Mouse (Mus musculus) splenic B cell, adult 2 months (primary cell): ENCODE data around the gene Nfia.

ENCODE experiments used
- DNase-seq: peaks from one replicate; pipeline ENCODE4 v3.0.0-alpha.2; 2011; ENCODE audit warnings: low read depth, low spot score
- H3K27me3 ChIP-seq: 2 replicates; pipeline ENCODE4 v1.6.1; 2012; ENCODE audit warnings: mild to moderate bottlenecking, low read length, moderate library complexity, mixed read lengths; ENCODE audit not compliant: control insufficient read depth, poor library complexity, insufficient read depth, severe bottlenecking
- H3K36me3 ChIP-seq: 2 replicates; pipeline ENCODE4 v1.6.1; 2012; ENCODE audit warnings: mild to moderate bottlenecking, low read length, moderate library complexity, mixed read lengths; ENCODE audit not compliant: control insufficient read depth, poor library complexity, insufficient read depth, severe bottlenecking

The Nfia gene

DNA sequence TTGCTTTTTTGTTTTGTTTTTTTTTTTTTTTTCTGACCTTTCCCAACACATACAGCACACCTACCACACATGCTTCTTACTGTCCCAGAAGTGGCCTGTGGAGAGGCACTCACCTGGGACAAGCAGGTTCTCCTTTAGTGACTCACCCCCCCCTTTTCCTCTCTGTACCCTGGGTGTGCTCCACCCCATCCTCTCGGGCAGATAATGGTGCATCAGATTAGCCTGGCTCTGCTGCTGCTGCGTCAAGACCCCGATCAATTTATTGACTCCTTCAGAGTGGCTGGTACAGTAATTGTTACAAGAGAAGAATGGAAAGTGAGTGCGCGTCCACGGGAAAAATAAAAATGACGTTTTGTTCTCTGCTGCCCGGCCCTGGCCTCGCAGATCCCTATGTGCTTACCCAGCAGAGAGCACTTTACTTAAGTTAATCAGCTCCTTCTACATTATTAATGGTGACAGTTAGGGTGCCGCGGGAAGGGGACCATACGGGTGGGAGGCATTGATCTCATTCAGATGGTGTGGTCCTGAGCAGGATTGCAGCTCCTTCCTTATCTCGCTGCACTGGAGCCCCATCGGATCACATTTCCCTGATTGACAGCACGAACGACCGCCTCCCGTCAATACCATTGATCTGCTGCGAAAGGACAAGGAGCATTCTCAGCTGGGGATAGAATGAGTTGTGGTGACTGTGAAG lies 321.7 kb downstream of the Nfia start:
- no peaks in the 10 kb centered on the region for H3K27me3 ChIP-seq
- no peaks in the 10 kb centered on the region for H3K36me3 ChIP-seq
- DNase-seq, result no peak

DNA sequence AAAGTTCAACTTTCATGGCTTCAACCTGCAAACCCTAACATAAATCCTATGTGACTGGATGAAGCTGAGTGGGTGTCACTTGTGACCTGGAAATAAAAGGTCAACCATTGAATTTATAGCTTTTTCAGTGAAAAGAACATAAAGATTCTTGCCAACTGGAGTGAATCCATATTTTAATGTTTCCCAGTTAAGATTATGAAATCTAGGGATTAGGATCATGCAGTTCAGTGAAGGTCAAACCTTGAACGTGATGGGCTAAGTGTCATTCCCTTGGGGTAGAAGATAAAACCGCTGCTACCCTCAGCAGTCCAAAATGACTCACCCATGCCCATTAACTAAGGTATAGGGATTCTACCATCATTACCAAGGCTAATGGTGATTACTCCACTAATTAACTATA lies 322.5 kb downstream of the Nfia start:
- no peak for DNase-seq
- Histone ChIP-seq H3K27me3 (no peaks in the 10 kb centered on the region), H3K36me3 (no peaks in the 10 kb centered on the region)

DNA sequence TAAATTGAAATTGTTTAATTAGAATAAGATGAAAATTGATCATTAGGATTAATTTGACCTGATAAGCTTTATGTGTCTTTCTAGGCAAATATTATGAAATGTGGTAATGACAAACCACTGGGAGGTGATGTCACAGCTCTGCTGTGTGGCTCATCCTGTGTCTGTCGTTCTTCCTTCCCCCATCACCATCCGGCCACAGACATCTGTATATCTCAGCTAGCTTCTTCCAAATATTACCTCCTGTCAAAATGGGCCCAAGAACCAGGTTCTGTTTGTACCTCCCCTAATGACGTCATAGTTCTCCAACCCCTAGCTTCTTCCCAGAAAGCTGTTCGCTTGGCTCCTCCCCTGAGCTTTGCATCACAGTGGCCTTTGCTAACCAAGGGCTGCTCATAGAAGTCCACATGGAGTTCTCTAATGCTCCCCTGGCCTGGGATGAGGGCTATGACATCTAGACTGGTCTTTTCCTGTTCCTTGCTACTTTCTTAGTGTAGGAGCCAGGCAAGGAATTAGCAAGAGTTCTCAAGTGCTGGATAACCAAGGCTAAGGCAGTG lies 324.6 kb downstream of the Nfia start:
- no peaks in the 10 kb centered on the region for H3K27me3 ChIP-seq
- no peak for DNase-seq
- no peaks in the 10 kb centered on the region for H3K36me3 ChIP-seq

DNA sequence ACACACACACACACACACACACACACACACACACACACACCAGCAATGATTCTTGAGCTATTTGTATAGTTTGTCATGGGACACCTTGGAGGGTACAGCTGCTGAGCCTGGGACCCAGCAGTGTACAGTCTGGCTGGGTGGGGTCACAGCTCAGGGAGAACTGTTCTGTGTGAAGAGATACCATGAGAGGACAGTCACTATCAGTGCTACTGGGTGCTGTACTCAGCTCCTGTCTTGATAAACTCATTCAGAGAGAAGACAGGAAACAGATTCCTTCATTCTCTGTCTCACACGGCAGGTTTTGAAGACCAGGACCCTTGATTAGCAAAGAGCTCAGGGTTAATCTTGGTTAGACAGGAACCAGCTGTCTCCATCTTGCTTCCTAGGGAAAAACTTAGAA lies 326.1 kb downstream of the Nfia start:
- no peak for DNase-seq
- H3K36me3 ChIP-seq, result no peaks in the 10 kb centered on the region
- no peaks in the 10 kb centered on the region for H3K27me3 ChIP-seq

DNA sequence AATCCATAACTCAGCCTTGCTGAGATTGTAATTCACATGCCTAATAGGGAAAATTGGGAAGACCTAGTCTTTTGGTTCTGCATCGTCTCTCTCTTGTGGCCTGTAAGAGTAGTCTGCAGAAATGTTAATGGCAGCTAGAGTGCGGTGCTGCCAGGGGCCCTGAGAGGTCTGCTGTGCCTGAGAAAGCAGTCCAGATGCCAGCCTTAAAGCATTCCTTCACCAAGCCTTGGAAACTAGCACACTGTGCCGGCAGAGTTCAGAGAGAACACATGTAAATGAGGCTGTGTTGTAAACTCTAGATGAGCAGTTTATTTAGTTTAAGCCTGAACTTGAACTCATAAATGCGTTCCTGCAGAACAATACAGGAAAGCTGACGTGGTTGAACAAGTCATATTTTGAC lies 326.9 kb downstream of the Nfia start:
- Histone ChIP-seq H3K36me3 (no peaks in the 10 kb centered on the region), H3K27me3 (no peaks in the 10 kb centered on the region)
- DNase-seq, result no peak

DNA sequence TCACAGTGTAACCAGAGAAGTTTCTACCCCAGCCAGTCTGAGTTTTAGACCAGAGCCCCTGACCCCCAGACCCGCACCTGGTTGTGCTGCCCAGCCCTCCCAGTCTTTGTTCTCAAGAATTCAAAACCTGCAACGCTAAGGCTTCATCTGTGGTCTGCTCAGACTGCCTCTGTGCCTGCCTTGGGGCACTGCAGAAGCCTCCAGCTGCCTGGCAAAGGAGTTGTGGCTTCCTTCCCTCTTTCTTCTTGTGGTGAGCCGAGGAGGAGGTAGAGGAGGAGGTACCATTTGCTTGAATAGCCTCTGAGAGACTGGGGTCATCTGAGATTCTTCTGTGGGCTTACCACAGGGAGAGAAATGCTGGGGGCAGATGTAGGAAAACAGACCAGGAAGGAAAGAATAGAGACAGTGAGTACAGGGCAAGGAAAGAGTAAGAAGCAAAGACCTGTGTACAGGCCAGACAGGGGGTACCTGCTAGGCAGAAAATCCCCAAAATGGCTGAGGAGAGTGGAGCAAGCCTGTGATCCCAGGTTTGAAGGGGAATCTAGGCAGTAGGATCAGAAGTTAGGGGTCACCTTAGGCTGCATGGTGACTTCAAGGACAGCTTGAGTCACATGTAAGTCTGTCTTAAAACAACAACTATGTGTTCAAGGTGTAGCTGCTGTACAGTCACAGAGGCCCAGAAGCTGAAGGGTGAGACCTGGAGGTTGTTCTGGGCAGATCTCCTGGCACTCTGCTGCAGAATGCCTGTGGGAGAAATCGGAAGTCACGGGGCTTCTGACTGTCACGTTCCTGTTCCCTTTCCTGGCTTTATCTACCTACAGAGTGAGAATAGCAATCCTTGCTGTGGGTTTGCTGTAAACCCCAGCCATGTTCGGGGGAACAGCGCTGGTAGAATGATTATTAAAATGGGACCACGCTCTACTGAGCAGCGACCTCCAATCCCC lies 328.9 kb downstream of the Nfia start:
- Histone ChIP-seq H3K27me3 (no peaks in the 10 kb centered on the region), H3K36me3 (no peaks in the 10 kb centered on the region)
- no peak for DNase-seq

DNA sequence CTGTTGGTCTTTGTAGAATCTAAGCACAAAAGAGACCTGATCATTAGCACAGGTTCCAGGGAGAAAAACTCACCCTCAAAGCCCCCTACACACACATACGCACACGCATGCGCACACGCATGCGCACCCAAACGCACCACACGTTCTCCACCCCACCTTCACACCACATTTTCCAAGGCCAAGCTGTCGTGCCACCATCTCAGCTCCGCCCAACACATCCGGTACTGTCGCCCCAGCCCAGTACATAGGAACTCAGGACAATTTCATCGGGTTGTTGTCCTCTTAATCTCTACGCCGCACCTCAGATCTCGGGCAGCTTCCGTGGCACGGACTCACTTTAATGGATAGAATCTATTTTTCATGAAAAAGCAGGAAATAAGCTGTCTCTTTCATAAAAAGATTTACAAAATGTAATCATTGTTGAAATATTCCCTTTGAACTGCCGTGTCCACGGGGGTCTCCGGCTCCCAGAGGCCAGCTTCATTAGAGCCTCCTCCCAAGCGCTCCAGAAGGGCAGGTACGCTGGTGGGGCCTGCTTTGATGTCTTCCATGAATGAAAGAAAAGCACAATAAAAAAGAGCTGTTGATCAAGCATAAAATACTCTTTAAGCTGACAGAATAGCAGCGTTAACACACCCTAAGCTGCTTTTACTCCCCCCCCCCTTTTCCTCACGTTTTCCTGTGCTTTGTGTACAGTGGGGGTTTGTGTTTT lies 330.2 kb downstream of the Nfia start:
- Histone ChIP-seq H3K36me3 (no peaks in the 10 kb centered on the region), H3K27me3 (no peaks in the 10 kb centered on the region)
- no peak for DNase-seq

DNA sequence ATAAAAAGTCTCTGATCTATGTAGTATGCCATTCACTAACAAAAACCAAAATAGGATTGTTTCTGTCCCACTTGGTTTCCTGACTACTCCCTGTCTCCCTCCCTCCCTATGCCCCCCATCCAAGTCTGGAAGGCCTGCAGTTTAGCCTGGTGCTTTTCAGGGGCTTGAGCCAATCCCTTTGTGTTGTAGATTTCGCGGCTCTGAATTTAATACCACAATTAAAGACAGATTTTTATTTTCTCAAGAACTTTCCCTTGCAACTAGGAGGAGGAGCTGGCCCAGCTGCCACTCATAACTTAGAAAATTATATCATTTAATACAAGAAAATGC lies 330.8 kb downstream of the Nfia start:
- Histone ChIP-seq H3K27me3 (no peaks in the 10 kb centered on the region), H3K36me3 (no peaks in the 10 kb centered on the region)
- DNase-seq, result no peak

DNA sequence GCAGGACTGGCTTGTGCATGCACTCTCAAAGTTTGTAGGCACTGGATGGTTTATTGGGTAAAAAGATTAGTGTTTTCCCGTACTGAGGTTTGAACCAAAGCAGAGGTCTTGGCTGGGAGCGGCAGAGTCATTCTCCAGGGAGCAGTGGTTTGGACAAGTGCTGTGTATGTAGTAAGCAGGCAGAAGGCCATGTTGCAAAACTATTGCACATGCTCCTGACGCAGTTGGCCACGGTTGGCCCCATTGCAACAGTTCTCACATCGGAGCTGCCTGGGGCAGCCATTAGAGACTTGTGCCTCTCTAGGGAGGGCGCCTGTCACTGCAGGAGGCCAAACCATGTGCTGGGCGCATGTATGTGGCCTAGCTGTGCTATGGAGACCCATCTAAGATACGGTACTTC lies 331.6 kb downstream of the Nfia start:
- Histone ChIP-seq H3K27me3 (no peaks in the 10 kb centered on the region), H3K36me3 (no peaks in the 10 kb centered on the region)
- DNase-seq, result no peak

DNA sequence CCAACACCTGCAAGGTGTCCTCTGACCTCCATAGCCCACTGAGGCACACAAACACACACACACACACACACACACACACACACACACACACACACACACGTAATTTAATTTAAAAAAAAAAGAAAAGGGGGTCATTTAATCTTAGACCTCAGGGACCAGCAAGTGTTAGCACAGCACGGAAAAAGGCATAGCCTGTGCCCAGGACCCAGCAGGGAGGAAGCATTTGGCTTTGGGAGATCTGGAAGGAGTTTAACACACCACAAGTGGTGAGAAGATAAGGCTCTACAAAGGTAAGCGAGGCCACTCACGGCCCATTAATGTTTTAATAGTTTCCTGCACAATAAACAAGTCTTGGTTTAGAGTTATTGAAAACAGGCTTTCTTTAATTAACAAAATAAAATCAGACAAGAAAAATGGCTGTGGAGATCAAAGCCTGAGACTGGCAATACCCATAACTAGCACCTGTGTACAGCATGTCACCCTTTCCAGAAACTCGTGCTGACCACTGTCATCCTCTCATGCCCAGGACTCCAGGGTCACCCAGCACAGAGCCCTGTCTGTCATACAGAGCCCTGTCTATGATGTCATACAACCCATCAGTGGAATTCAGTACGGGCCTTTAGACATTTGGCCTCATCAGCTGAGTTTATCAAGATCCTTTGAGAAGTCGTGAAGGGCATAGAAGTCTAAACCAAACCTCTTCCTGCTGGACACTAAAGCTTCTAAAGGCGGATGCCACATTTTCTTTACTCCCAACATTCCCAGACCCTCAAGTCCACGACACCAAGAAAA lies 332.6 kb downstream of the Nfia start:
- no peak for DNase-seq
- no peaks in the 10 kb centered on the region for H3K27me3 ChIP-seq
- H3K36me3 ChIP-seq, result no peaks in the 10 kb centered on the region

DNA sequence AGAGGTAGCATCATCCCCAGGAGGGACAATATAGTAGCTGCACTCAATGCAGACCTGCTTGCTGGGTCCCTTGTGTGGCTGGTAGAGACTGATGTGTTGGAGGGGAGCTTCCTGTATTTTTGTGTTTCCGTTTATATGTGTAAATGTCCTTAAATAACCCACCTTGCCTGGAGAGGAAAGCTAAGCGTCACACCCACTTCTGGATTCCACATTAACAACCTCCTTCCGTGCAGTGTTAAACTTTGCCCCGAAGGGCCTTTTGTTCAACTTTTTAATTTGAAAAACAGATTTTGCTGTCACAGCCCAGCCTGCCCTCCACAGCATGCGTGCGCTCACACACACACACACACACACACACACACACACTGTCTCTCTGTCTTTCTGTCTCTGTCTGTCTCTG lies 333.4 kb downstream of the Nfia start:
- no peak for DNase-seq
- Histone ChIP-seq H3K36me3 (no peaks in the 10 kb centered on the region), H3K27me3 (no peaks in the 10 kb centered on the region)

DNA sequence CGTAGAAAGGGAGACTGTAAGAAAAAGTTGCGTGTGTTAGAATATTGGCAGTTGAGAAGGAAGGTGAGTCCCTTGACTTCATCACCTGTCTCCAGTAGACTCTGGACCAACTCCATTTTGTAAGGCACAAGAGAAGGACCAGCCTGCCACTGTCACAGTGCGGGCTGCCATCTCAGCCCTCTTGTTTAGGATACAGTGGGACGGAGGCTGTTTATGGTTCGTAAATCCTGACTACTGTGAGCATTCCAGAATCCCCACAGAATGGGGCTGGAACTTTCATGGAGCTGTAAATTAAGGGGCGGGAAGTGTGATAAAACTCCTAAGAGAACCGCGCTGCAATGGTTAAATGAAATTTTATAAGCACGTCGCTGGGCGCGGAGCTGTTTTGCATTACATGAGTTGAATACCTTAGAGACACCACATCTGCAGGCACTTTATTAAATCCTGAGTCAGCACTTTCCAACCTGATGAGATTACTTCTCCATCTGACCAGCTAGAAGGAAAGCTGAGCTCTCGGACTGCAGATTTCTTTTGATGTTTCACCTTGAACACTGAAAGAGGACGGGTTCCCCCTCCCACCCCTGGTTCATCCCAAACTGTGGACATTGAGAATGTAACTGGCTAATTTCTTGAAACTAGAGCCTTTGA lies 334.0 kb downstream of the Nfia start:
- Histone ChIP-seq H3K27me3 (no peaks in the 10 kb centered on the region), H3K36me3 (no peaks in the 10 kb centered on the region)
- DNase-seq, result no peak

DNA sequence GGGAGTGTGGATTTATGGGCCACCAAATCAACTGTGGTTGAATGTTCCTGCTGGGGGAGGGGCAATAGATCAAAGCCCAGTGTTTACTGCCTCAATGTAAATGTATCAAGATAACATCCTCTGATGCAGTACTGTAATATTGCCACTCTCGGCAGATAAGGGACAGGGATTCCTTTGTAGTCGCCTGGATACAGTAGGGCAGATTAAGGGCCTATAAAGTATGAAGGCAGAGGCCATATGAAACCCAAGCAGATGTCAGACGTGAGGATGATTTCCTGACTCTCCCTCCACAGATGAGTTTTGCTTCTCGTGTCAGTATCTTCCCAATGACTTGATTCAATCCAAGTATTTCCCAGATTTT lies 334.5 kb downstream of the Nfia start:
- DNase-seq, result no peak
- H3K36me3 ChIP-seq, result no peaks in the 10 kb centered on the region
- no peaks in the 10 kb centered on the region for H3K27me3 ChIP-seq
